Mouse (Mus musculus) myocyte (in vitro differentiated cells): Measurements from ENCODE around the gene Agpat4.

Source experiments
- E2F4 ChIP-seq: IDR thresholded peaks from one replicate; pipeline ENCODE4 v1.6.1; 2011; ENCODE audit warnings: mild to moderate bottlenecking, control low read depth, moderate library complexity; ENCODE audit not compliant: insufficient read depth
- MAX ChIP-seq: IDR thresholded peaks from one replicate; pipeline ENCODE4 v1.6.1; 2011; ENCODE audit warnings: low read depth, mild to moderate bottlenecking, control low read depth
- MYOD1 ChIP-seq, 3 experiments: IDR thresholded peaks; one replicate each; pipeline ENCODE4 v1.6.1; 2011; ENCODE audit warnings: control low read depth in 2 of 3, low read depth in 2 of 3, mild to moderate bottlenecking in 2 of 3, moderate library complexity in 1 of 3; ENCODE audit not compliant: insufficient read length in 2 of 3, control insufficient read depth in 1 of 3
- MYOG ChIP-seq, 3 experiments: IDR thresholded peaks; one replicate each; pipeline ENCODE4 v1.6.1; 2011; ENCODE audit warnings: control low read depth in 2 of 3, low read depth in 2 of 3, mild to moderate bottlenecking in 2 of 3; ENCODE audit not compliant: insufficient read length in 2 of 3, control insufficient read depth in 1 of 3, insufficient read depth in 1 of 3
- POLR2A ChIP-seq: IDR thresholded peaks from one replicate; pipeline ENCODE4 v1.6.1; 2011; ENCODE audit warnings: low read depth, mild to moderate bottlenecking, control low read depth, moderate library complexity; ENCODE audit not compliant: insufficient read length
- POLR2AphosphoS2 ChIP-seq: IDR thresholded peaks from one replicate; pipeline ENCODE4 v1.6.1; 2011; ENCODE audit warnings: low read depth, control low read depth; ENCODE audit not compliant: insufficient read length
- SRF ChIP-seq: IDR thresholded peaks from one replicate; pipeline ENCODE4 v1.6.1; 2011; ENCODE audit warnings: low read depth; ENCODE audit not compliant: control insufficient read depth, insufficient read length
- TCF12 ChIP-seq: IDR thresholded peaks from one replicate; pipeline ENCODE4 v1.6.1; 2011; ENCODE audit warnings: mild to moderate bottlenecking, control low read depth; ENCODE audit not compliant: poor library complexity, insufficient read depth, severe bottlenecking
- TCF3 ChIP-seq: IDR thresholded peaks from one replicate; pipeline ENCODE4 v1.6.1; 2011; ENCODE audit warnings: low read depth, control low read depth; ENCODE audit not compliant: insufficient read length
- USF1 ChIP-seq: IDR thresholded peaks from one replicate; pipeline ENCODE4 v1.6.1; 2011; ENCODE audit warnings: low read depth, mild to moderate bottlenecking, control low read depth, moderate library complexity

- TF ChIP-seq POLR2A (no peak), TCF3 (no peak), USF1 (no peak), MYOD1 (IDR thresholded peaks at IDR 0.05; ENCODE audit: control insufficient read depth in 1 of 3, insufficient read length in 2 of 3, low read depth in 2 of 3) (no peak), TCF12 (no peak), MAX (no peak), POLR2AphosphoS2 (no peak), SRF (no peak), MYOG (IDR thresholded peaks at IDR 0.05; ENCODE audit: control insufficient read depth in 1 of 3, insufficient read depth in 1 of 3, insufficient read length in 2 of 3, low read depth in 2 of 3) (no peak), E2F4 (no peak)
Measured at GRCm38 (mm10) chr17:12128976-12129375, 10.5 kb downstream of the Agpat4 start.
